Mouse (Mus musculus) stomach, postnatal 0 days (tissue): ENCODE results near the gene Rab6b.

Experiments used
- CTCF ChIP-seq: IDR thresholded peaks from 2 replicates; pipeline ENCODE4 v1.5.1; 2016; ENCODE audit warnings: antibody characterized with exemption, low read depth, mild to moderate bottlenecking, moderate library complexity
- EP300 ChIP-seq: optimal IDR thresholded peaks from 2 replicates; pipeline ENCODE3; 2016; ENCODE audit warnings: antibody characterized with exemption

- TF ChIP-seq CTCF (peak; percentile 93), EP300 (no peak)
Measured at GRCm38 (mm10) chr9:103207846-103208245, 96.3 kb downstream of the Rab6b start.
